Mouse (Mus musculus): ENCODE results near the gene Cacng8. TPM values are rescaled to one million over a fixed set of nuclear protein-coding genes. Genes with fewer than 3 reads are reported as not detected.
A peak's percentile ranks its signal among the peaks of the same experiment; 100 is the strongest.

Cacng8 gene
- polyA plus RNA-seq, 1 experiment = 4.1 TPM

- TF ChIP-seq POLR2A (IDR thresholded peaks at IDR 0.05; ENCODE audit: low read depth, low read length) = no peak
- Histone ChIP-seq H3K4me1 (ENCODE audit: control insufficient read depth, insufficient read depth, low read length) (peaks cover 3% of the 10 kb centered on the region; the same call in 1 of the 2 replicates), H3K27ac (ENCODE audit: insufficient read depth, low read length) (no peak overlapping the region), H3K4me3 (ENCODE audit: insufficient read depth, low read length) (no peak overlapping the region)
Observed at GRCm38 (mm10) chr7:3399937-3400336, 9.5 kb downstream of the Cacng8 start.

- H3K27ac ChIP-seq (ENCODE audit: insufficient read depth, low read length) = no peak overlapping the region
- no peaks in the 10 kb centered on the region for H3K4me1 ChIP-seq (ENCODE audit: control insufficient read depth, insufficient read depth, low read length)
- TF ChIP-seq CTCF (IDR thresholded peaks at IDR 0.05; ENCODE audit: borderline replicate concordance, insufficient read depth, low read length) (no peak), POLR2A (IDR thresholded peaks at IDR 0.05; ENCODE audit: low read depth, low read length) (no peak)
- H3K4me3 ChIP-seq (ENCODE audit: insufficient read depth, low read length) = no peak overlapping the region
Observed at GRCm38 (mm10) chr7:3409729-3410520, 19.4 kb downstream of the Cacng8 start.

GRCm38 (mm10) chr7:3411160-3411941 is 20.9 kb downstream of the Cacng8 start:
- no peaks in the 10 kb centered on the region for H3K4me1 ChIP-seq (ENCODE audit: control insufficient read depth, insufficient read depth, low read length)
- TF ChIP-seq POLR2A (IDR thresholded peaks at IDR 0.05; ENCODE audit: low read depth, low read length) (peak; percentile 60; the same call in 1 of the 2 replicates), CTCF (IDR thresholded peaks at IDR 0.05; ENCODE audit: borderline replicate concordance, insufficient read depth, low read length) (no peak)
- H3K4me3 ChIP-seq (ENCODE audit: insufficient read depth, low read length) = peak overlapping the region; percentile 30
- H3K27ac ChIP-seq (ENCODE audit: insufficient read depth, low read length) = no peak overlapping the region

- Histone ChIP-seq H3K27ac (ENCODE audit: insufficient read depth, low read length) (no peak overlapping the region), H3K4me1 (ENCODE audit: control insufficient read depth, insufficient read depth, low read length) (no peaks in the 10 kb centered on the region), H3K4me3 (ENCODE audit: insufficient read depth, low read length) (peak overlapping the region; percentile 30)
- TF ChIP-seq POLR2A (IDR thresholded peaks at IDR 0.05; ENCODE audit: low read depth, low read length) (no peak), CTCF (IDR thresholded peaks at IDR 0.05; ENCODE audit: borderline replicate concordance, insufficient read depth, low read length) (no peak)
Observed at GRCm38 (mm10) chr7:3412036-3412435, 21.6 kb downstream of the Cacng8 start.

- Histone ChIP-seq H3K4me1 (ENCODE audit: control insufficient read depth, insufficient read depth, low read length) (no peaks in the 10 kb centered on the region), H3K4me3 (ENCODE audit: insufficient read depth, low read length) (peak overlapping the region; percentile 29), H3K27ac (ENCODE audit: insufficient read depth, low read length) (no peak overlapping the region)
- TF ChIP-seq CTCF (IDR thresholded peaks at IDR 0.05; ENCODE audit: borderline replicate concordance, insufficient read depth, low read length) (no peak), POLR2A (IDR thresholded peaks at IDR 0.05; ENCODE audit: low read depth, low read length) (no peak)
Observed at GRCm38 (mm10) chr7:3414888-3415287, 24.4 kb downstream of the Cacng8 start.

GRCm38 (mm10) chr7:3415378-3415777 is 24.9 kb downstream of the Cacng8 start:
- Histone ChIP-seq H3K27ac (ENCODE audit: insufficient read depth, low read length) (no peak overlapping the region), H3K4me1 (ENCODE audit: control insufficient read depth, insufficient read depth, low read length) (no peaks in the 10 kb centered on the region), H3K4me3 (ENCODE audit: insufficient read depth, low read length) (peak overlapping the region; percentile 30)
- no peak for TF ChIP-seq POLR2A (IDR thresholded peaks at IDR 0.05; ENCODE audit: low read depth, low read length)
- TF ChIP-seq CTCF (IDR thresholded peaks at IDR 0.05; ENCODE audit: borderline replicate concordance, insufficient read depth, low read length) = no peak

- H3K4me1 ChIP-seq (ENCODE audit: control insufficient read depth, insufficient read depth, low read length) = peaks cover 4% of the 10 kb centered on the region; the same call in 1 of the 2 replicates
- H3K4me3 ChIP-seq (ENCODE audit: insufficient read depth, low read length) = no peak overlapping the region
- TF ChIP-seq CTCF (IDR thresholded peaks at IDR 0.05; ENCODE audit: borderline replicate concordance, insufficient read depth, low read length) = no peak
- no peak for TF ChIP-seq POLR2A (IDR thresholded peaks at IDR 0.05; ENCODE audit: low read depth, low read length)
- no peak overlapping the region for H3K27ac ChIP-seq (ENCODE audit: insufficient read depth, low read length)
Observed at GRCm38 (mm10) chr7:3419941-3420340, 29.5 kb downstream of the Cacng8 start.

GRCm38 (mm10) chr7:3420466-3420865 is 30.0 kb downstream of the Cacng8 start:
- Histone ChIP-seq H3K4me1 (ENCODE audit: control insufficient read depth, insufficient read depth, low read length) (peaks cover 4% of the 10 kb centered on the region; the same call in 1 of the 2 replicates), H3K27ac (ENCODE audit: insufficient read depth, low read length) (no peak overlapping the region), H3K4me3 (ENCODE audit: insufficient read depth, low read length) (no peak overlapping the region)
- TF ChIP-seq POLR2A (IDR thresholded peaks at IDR 0.05; ENCODE audit: low read depth, low read length) (no peak), CTCF (IDR thresholded peaks at IDR 0.05; ENCODE audit: borderline replicate concordance, insufficient read depth, low read length) (no peak)

- Histone ChIP-seq H3K4me3 (ENCODE audit: insufficient read depth, low read length) (no peak overlapping the region), H3K27ac (ENCODE audit: insufficient read depth, low read length) (no peak overlapping the region), H3K4me1 (ENCODE audit: control insufficient read depth, insufficient read depth, low read length) (peaks cover 4% of the 10 kb centered on the region; the same call in 1 of the 2 replicates)
- no peak for TF ChIP-seq CTCF (IDR thresholded peaks at IDR 0.05; ENCODE audit: borderline replicate concordance, insufficient read depth, low read length)
Observed at GRCm38 (mm10) chr7:3421297-3421696, 30.8 kb downstream of the Cacng8 start.

- H3K27ac ChIP-seq (ENCODE audit: insufficient read depth, low read length) = no peak overlapping the region
- no peak overlapping the region for H3K4me3 ChIP-seq (ENCODE audit: insufficient read depth, low read length)
- TF ChIP-seq POLR2A (IDR thresholded peaks at IDR 0.05; ENCODE audit: low read depth, low read length) (no peak), CTCF (IDR thresholded peaks at IDR 0.05; ENCODE audit: borderline replicate concordance, insufficient read depth, low read length) (no peak)
- H3K4me1 ChIP-seq (ENCODE audit: control insufficient read depth, insufficient read depth, low read length) = peaks cover 4% of the 10 kb centered on the region; the same call in 1 of the 2 replicates
Observed at GRCm38 (mm10) chr7:3422051-3422450, 31.6 kb downstream of the Cacng8 start.

All from embryonic fibroblast, embryonic 13.5 days (primary cell).